Mouse (Mus musculus) heart, embryonic 10.5 days (tissue): ENCODE measurements around the gene A4galt. TPM values are rescaled to one million over a fixed set of nuclear protein-coding genes. Genes with fewer than 3 reads are reported as not detected.
"Not testable (repeated sequence)": the region's sequence is repeated elsewhere in the genome, so short reads cannot be mapped to it uniquely, and the experiment has no call there.

Experiments
- DNase-seq: peaks from one replicate; pipeline ENCODE4 v3.0.0-alpha.2; 2017; ENCODE audit warnings: low spot score
- H3K27ac ChIP-seq: fragments of 300-500 bp; sonication (generic); 2 replicates; pipeline ENCODE4 v1.5.1; 2016; ENCODE audit warnings: mild to moderate bottlenecking
- H3K27me3 ChIP-seq: fragments of 300-500 bp; sonication (generic); 2 replicates; pipeline ENCODE4 v1.6.1; 2016; ENCODE audit warnings: mild to moderate bottlenecking; ENCODE audit not compliant: poor library complexity, insufficient read depth, severe bottlenecking
- H3K36me3 ChIP-seq: fragments of 300-500 bp; sonication (generic); 2 replicates; pipeline ENCODE4 v1.6.1; 2016; ENCODE audit warnings: mild to moderate bottlenecking, moderate library complexity
- H3K4me1 ChIP-seq: fragments of 300-500 bp; sonication (generic); 2 replicates; pipeline ENCODE4 v1.6.1; 2016; ENCODE audit warnings: mild to moderate bottlenecking
- H3K4me3 ChIP-seq: fragments of 300-500 bp; sonication (generic); 2 replicates; pipeline ENCODE4 v1.5.1; 2016; ENCODE audit warnings: mild to moderate bottlenecking, moderate library complexity
- H3K9me3 ChIP-seq: fragments of 300-500 bp; sonication (generic); 2 replicates; pipeline ENCODE4 v1.6.1; 2016; ENCODE audit warnings: mild to moderate bottlenecking, moderate library complexity
- WGBS: fragments of 180-500 bp; shearing (Covaris S2); methylation state at CpG from one replicate; pipeline ENCODE4 v1.1.7; 2016; 5-methylcytosine and 5-hydroxymethylcytosine counted together
- polyA plus RNA-seq: library from polyadenylated mRNA; unstranded; fragments of >200 nt; fragmentation: Nextera tagmentation; extraction: Ambion mirVana; gene quantifications from 2 replicates; pipeline ENCODE4 v1.2.1, GENCODE M21; 2016

A4galt gene
- polyA plus RNA-seq, 1 experiment from 2014 or later, result not detected

- Histone ChIP-seq H3K4me3 (no peak overlapping the region), H3K4me1 (0 out of 2 replicates have a peak, but pooled peaks cover 5% of the 10 kb centered on the region), H3K27me3 (no peaks in the 10 kb centered on the region), H3K9me3 (no peaks in the 10 kb centered on the region), H3K27ac (no peak overlapping the region), H3K36me3 (no peaks in the 10 kb centered on the region)
- DNase-seq, result no peak
- 70% methylated on average over 2 of the region's 2 CpGs for WGBS
Observed at GRCm38 (mm10) chr15:83290899-83291298, 39.3 kb upstream of the A4galt start.

- Histone ChIP-seq H3K4me1 (peaks cover 3% of the 10 kb centered on the region; the same call in 1 of the 2 replicates), H3K9me3 (no peaks in the 10 kb centered on the region), H3K27me3 (no peaks in the 10 kb centered on the region), H3K36me3 (no peaks in the 10 kb centered on the region), H3K27ac (no peak overlapping the region), H3K4me3 (no peak overlapping the region)
- 63% methylated on average over 8 of the region's 8 CpGs for WGBS
- no peak for DNase-seq
Observed at GRCm38 (mm10) chr15:83284828-83285227, 33.3 kb upstream of the A4galt start.

GRCm38 (mm10) chr15:83282397-83282796, 30.8 kb upstream of the A4galt start:
- peaks cover 3% of the 10 kb centered on the region; the same call in 1 of the 2 replicates for H3K4me1 ChIP-seq
- 68% methylated on average over 5 of the region's 5 CpGs for WGBS
- no peaks in the 10 kb centered on the region for H3K9me3 ChIP-seq
- no peak overlapping the region for H3K4me3 ChIP-seq
- H3K36me3 ChIP-seq, result no peaks in the 10 kb centered on the region
- no peak overlapping the region for H3K27ac ChIP-seq
- DNase-seq, result no peak
- H3K27me3 ChIP-seq, result no peaks in the 10 kb centered on the region

- Histone ChIP-seq H3K27me3 (no peaks in the 10 kb centered on the region), H3K9me3 (no peaks in the 10 kb centered on the region), H3K36me3 (no peaks in the 10 kb centered on the region), H3K4me1 (peaks cover 3% of the 10 kb centered on the region; the same call in 1 of the 2 replicates), H3K4me3 (no peak overlapping the region), H3K27ac (peak overlapping the region; percentile 13; the same call in 1 of the 2 replicates)
- 67% methylated on average over 11 of the region's 11 CpGs for WGBS
- no peak for DNase-seq
Observed at GRCm38 (mm10) chr15:83281303-83281702, 29.7 kb upstream of the A4galt start.

- DNase-seq, result no peak
- no peaks in the 10 kb centered on the region for H3K36me3 ChIP-seq
- WGBS, result 71% methylated on average over 5 of the region's 5 CpGs
- H3K4me1 ChIP-seq, result no peaks in the 10 kb centered on the region
- H3K4me3 ChIP-seq, result no peak overlapping the region
- H3K27me3 ChIP-seq, result no peaks in the 10 kb centered on the region
- H3K9me3 ChIP-seq, result no peaks in the 10 kb centered on the region
- no peak overlapping the region for H3K27ac ChIP-seq
Observed at GRCm38 (mm10) chr15:83278579-83278978, 27.0 kb upstream of the A4galt start.

GRCm38 (mm10) chr15:83277451-83277850, 25.9 kb upstream of the A4galt start:
- no peak for DNase-seq
- Histone ChIP-seq H3K36me3 (no peaks in the 10 kb centered on the region), H3K9me3 (no peaks in the 10 kb centered on the region), H3K27ac (no peak overlapping the region), H3K4me3 (no peak overlapping the region), H3K4me1 (no peaks in the 10 kb centered on the region), H3K27me3 (no peaks in the 10 kb centered on the region)
- WGBS, result 79% methylated on average over 4 of the region's 4 CpGs

- DNase-seq, H3K4me1 ChIP-seq: not testable (repeated sequence)
Observed at GRCm38 (mm10) chr15:83274237-83274636, 22.7 kb upstream of the A4galt start.

GRCm38 (mm10) chr15:83273017-83273416, 21.4 kb upstream of the A4galt start:
- Histone ChIP-seq H3K9me3 (no peaks in the 10 kb centered on the region), H3K4me1 (peaks cover 4% of the 10 kb centered on the region; the same call in 1 of the 2 replicates), H3K27me3 (no peaks in the 10 kb centered on the region), H3K4me3 (no peak overlapping the region), H3K36me3 (no peaks in the 10 kb centered on the region), H3K27ac (no peak overlapping the region)
- DNase-seq, result no peak
- WGBS, result 89% methylated on average over 2 of the region's 2 CpGs

More at GRCm38 (mm10) chr15:83274237-83274636, 22.7 kb upstream of the A4galt start:
- H3K27ac ChIP-seq, H3K9me3 ChIP-seq, H3K4me3 ChIP-seq, H3K36me3 ChIP-seq, H3K27me3 ChIP-seq: not testable (repeated sequence)

- not testable (repeated sequence) for H3K27me3 ChIP-seq, H3K9me3 ChIP-seq, H3K4me3 ChIP-seq, H3K27ac ChIP-seq, H3K4me1 ChIP-seq, H3K36me3 ChIP-seq, DNase-seq
- WGBS, result 25% methylated on average over 9 of the region's 9 CpGs
Observed at GRCm38 (mm10) chr15:83271221-83271620, 19.6 kb upstream of the A4galt start.

- not testable (repeated sequence) for H3K27me3 ChIP-seq, H3K9me3 ChIP-seq, H3K4me1 ChIP-seq, DNase-seq, H3K4me3 ChIP-seq, H3K27ac ChIP-seq, H3K36me3 ChIP-seq
- WGBS, result 73% methylated on average over 6 of the region's 6 CpGs
Observed at GRCm38 (mm10) chr15:83269985-83270384, 18.4 kb upstream of the A4galt start.

GRCm38 (mm10) chr15:83268428-83268827, 16.9 kb upstream of the A4galt start:
- not testable (repeated sequence) for H3K9me3 ChIP-seq, H3K36me3 ChIP-seq, DNase-seq, H3K4me1 ChIP-seq, H3K27me3 ChIP-seq, H3K27ac ChIP-seq, H3K4me3 ChIP-seq
- WGBS, result 52% methylated on average over 7 of the region's 7 CpGs

- H3K27ac ChIP-seq, result no peak overlapping the region
- 14% methylated on average over 1 of the region's 1 CpGs for WGBS
- DNase-seq, result no peak
- H3K36me3 ChIP-seq, result no peaks in the 10 kb centered on the region
- H3K9me3 ChIP-seq, result no peaks in the 10 kb centered on the region
- H3K4me1 ChIP-seq, result peaks cover 4% of the 10 kb centered on the region; the same call in 1 of the 2 replicates
- no peak overlapping the region for H3K4me3 ChIP-seq
- H3K27me3 ChIP-seq, result no peaks in the 10 kb centered on the region
Observed at GRCm38 (mm10) chr15:83265269-83265668, 13.7 kb upstream of the A4galt start.

- no peak overlapping the region for H3K4me3 ChIP-seq
- H3K36me3 ChIP-seq, result no peaks in the 10 kb centered on the region
- peaks cover 3% of the 10 kb centered on the region; the same call in 1 of the 2 replicates for H3K4me1 ChIP-seq
- H3K27ac ChIP-seq, result no peak overlapping the region
- WGBS, result 71% methylated on average over 5 of the region's 5 CpGs
- no peaks in the 10 kb centered on the region for H3K27me3 ChIP-seq
- no peak for DNase-seq
- H3K9me3 ChIP-seq, result no peaks in the 10 kb centered on the region
Observed at GRCm38 (mm10) chr15:83263405-83263804, 11.8 kb upstream of the A4galt start.

GRCm38 (mm10) chr15:83257906-83258305, 6.3 kb upstream of the A4galt start:
- peaks cover 3% of the 10 kb centered on the region; the same call in 1 of the 2 replicates for H3K4me1 ChIP-seq
- 0 out of 2 replicates have a peak, but pooled peaks cover 3% of the 10 kb centered on the region for H3K9me3 ChIP-seq
- H3K36me3 ChIP-seq, result no peaks in the 10 kb centered on the region
- 84% methylated on average over 13 of the region's 13 CpGs for WGBS
- peaks cover 8% of the 10 kb centered on the region; the same call in 1 of the 2 replicates for H3K27me3 ChIP-seq
- H3K27ac ChIP-seq, result no peak overlapping the region
- H3K4me3 ChIP-seq, result no peak overlapping the region
- no peak for DNase-seq
